Mouse (Mus musculus) liver, embryonic 11.5 days (tissue): ENCODE data around the gene Mbd3l2. TPM values are rescaled to one million over a fixed set of nuclear protein-coding genes. Genes with fewer than 3 reads are reported as not detected.
"Not testable (repeated sequence)": the region's sequence is repeated elsewhere in the genome, so short reads cannot be mapped to it uniquely, and the experiment has no call there.

Experiments used
- ATAC-seq: fragments of 200-750 bp; cut with Nextera tagmentation; replicated peaks from 2 replicates; pipeline ENCODE4 v1.8.0; 2017; ENCODE audit warnings: moderate number of reproducible peaks, mild to moderate bottlenecking, moderate TSS enrichment, moderate library complexity; ENCODE audit not compliant: low FRiP score
- DNase-seq: peaks from one replicate; pipeline ENCODE4 v3.0.0-alpha.2; 2017; ENCODE audit warnings: low spot score
- H3K27ac ChIP-seq: fragments of 300-500 bp; sonication (generic); 2 replicates; pipeline ENCODE4 v1.5.1; 2014; ENCODE audit warnings: mild to moderate bottlenecking, low read depth, low read length, control low read depth
- H3K27me3 ChIP-seq: fragments of 300-500 bp; sonication (generic); replicated peaks from 2 replicates; pipeline ENCODE4 v1.6.1; 2014; ENCODE audit warnings: low read length, mixed read lengths; ENCODE audit not compliant: control insufficient read depth, insufficient read depth
- H3K36me3 ChIP-seq: fragments of 300-500 bp; sonication (generic); 2 replicates; pipeline ENCODE4 v1.6.1; 2014; ENCODE audit warnings: mild to moderate bottlenecking, low read length, moderate library complexity, mixed read lengths; ENCODE audit not compliant: control insufficient read depth, insufficient read depth
- H3K4me1 ChIP-seq: fragments of 300-500 bp; sonication (generic); replicated peaks from 2 replicates; pipeline ENCODE4 v1.6.1; 2014; ENCODE audit warnings: low read length, mixed read lengths; ENCODE audit not compliant: control insufficient read depth, insufficient read depth
- H3K4me2 ChIP-seq: fragments of 300-500 bp; sonication (generic); 2 replicates; pipeline ENCODE4 v1.6.1; 2014; ENCODE audit warnings: mild to moderate bottlenecking, control low read depth, moderate library complexity
- H3K4me3 ChIP-seq: fragments of 300-500 bp; sonication (generic); 2 replicates; pipeline ENCODE4 v1.5.1; 2014; ENCODE audit warnings: low read depth, low read length, control low read depth
- H3K9ac ChIP-seq: fragments of 300-500 bp; sonication (generic); 2 replicates; pipeline ENCODE4 v1.6.1; 2014; ENCODE audit warnings: low read depth, low read length, control low read depth
- H3K9me3 ChIP-seq: fragments of 300-500 bp; sonication (generic); 2 replicates; pipeline ENCODE4 v1.6.1; 2016; ENCODE audit warnings: low read length, inconsistent platforms, mixed read lengths; ENCODE audit not compliant: control insufficient read depth
- WGBS: fragments of 180-500 bp; shearing (Covaris S2); extraction: QIAGEN DNeasy Blood & Tissue Kit; methylation state at CpG from one replicate; pipeline ENCODE4 v1.1.7; 2014; 5-methylcytosine and 5-hydroxymethylcytosine counted together
- polyA plus RNA-seq: library from polyadenylated mRNA; unstranded; fragments of >200 nt; fragmentation: Nextera tagmentation; extraction: Ambion mirVana; gene quantifications from 2 replicates; pipeline ENCODE4 v1.2.1, GENCODE M21; 2014

Mbd3l2 gene
- not detected in 2 replicates for polyA plus RNA-seq

DNA sequence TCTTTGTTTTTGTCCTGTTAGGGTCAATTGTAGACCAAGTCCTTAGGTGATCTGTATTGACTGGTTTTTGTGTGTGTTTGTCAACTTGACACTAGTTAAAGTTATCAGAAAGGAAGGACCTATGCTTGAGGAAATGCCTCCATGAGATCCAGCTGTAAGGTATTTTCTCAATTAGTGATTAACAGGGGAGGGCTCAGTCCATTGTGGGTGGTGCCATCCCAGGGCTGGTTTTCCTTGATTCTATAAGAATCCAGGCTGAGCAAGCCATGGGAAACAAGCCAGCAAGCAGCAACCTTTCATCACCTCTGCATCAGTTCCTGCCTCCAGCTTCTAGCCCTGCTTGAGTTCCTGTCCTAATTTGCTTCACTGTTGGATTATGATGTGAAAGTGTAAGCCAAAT lies at the start of gene Mbd3l2:
Mbd3l2 (plus strand) TSS at position 301 of the 400 bp plus-strand sequence.
- Histone ChIP-seq H3K9me3 (no peaks in the 10 kb centered on the region), H3K27ac (no peak within 1 kb of the TSS), H3K9ac (no peak within 1 kb of the TSS), H3K36me3 (no peaks in the 10 kb centered on the region), H3K4me1 (no peaks in the 10 kb centered on the region), H3K4me2 (no peak within 1 kb of the TSS), H3K4me3 (no peak within 1 kb of the TSS), H3K27me3 (no peaks in the 10 kb centered on the region)
- ATAC-seq (no peak), DNase-seq (no peak)

DNA sequence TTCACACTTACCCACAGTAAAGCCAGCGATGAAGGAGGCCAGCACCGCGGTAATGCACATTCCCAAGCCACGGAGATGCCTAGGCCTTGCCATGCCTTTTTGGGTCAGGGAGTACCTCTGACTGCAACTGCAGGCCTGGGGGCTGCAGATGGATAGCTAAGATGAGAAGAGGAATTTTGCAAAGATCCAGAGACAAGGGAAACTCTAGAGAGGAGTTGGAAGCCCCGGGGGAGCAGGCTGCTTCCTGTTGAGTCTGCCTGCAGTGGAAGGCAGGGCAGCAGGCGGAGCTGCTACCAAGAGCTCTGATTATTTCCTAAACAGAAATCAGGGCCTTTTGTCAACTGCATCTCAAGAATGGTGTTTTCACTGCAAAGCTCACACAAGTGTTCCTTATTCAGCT lies 44.7 kb upstream of the Mbd3l2 start:
- DNase-seq (no peak), ATAC-seq (no peak)
- Histone ChIP-seq H3K4me1 (no peaks in the 10 kb centered on the region), H3K27ac (no peak overlapping the region), H3K27me3 (no peaks in the 10 kb centered on the region), H3K9ac (no peak overlapping the region), H3K4me3 (no peak overlapping the region), H3K36me3 (no peaks in the 10 kb centered on the region), H3K9me3 (no peaks in the 10 kb centered on the region), H3K4me2 (no peak overlapping the region)
- 20% methylated on average over 6 of the region's 6 CpGs for WGBS

DNA sequence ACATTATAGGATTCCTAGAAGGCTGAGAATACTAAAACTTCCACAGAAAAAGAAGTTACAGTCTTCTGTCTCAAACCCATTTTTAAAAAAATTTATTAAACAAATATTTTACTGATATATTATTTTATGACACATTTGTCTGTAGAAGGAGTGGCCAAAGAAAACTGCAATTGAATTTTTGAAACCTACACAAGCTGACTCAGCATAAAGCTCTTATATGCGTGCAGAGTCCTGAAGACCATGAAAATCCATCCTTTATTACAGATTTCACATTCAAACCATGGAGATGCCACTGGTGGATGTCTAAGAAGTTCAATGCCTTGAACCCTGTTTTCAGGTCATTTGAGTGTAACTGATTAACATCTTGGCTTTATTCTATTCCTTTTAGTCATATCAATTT lies 30.8 kb upstream of the Mbd3l2 start:
- Histone ChIP-seq H3K4me2 (no peak overlapping the region), H3K36me3 (no peaks in the 10 kb centered on the region), H3K9ac (no peak overlapping the region), H3K9me3 (no peaks in the 10 kb centered on the region), H3K27me3 (no peaks in the 10 kb centered on the region), H3K4me1 (no peaks in the 10 kb centered on the region), H3K4me3 (no peak overlapping the region), H3K27ac (no peak overlapping the region)
- ATAC-seq (no peak), DNase-seq (no peak)
- WGBS, result 68% methylated on average over 1 of the region's 1 CpGs

DNA sequence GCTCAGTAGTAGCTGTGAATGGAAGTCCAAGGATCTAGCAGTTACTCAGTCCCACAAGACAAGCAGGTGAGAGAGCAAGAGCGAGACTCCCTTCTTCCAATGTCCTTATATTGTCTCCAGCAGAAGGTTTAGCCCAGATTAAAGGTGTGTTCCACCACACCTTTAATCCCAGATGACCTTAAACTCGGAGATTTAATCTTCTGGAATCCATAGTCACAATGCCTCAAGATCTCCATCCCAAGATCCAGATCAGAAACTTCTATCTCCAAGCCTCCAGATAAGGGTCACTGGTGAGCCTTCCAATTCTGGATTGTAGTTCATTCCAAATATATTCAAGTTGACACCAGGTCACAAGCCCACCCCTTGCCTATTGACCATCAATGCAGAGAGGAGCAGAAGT lies 27.6 kb upstream of the Mbd3l2 start, which contains the start of gene Naalad2:
Naalad2 (minus strand) TSS at position 101 of the 400 bp plus-strand sequence.
- H3K4me1 ChIP-seq, H3K4me2 ChIP-seq, H3K9ac ChIP-seq, H3K27ac ChIP-seq, H3K4me3 ChIP-seq, ATAC-seq, H3K27me3 ChIP-seq, DNase-seq, H3K9me3 ChIP-seq, H3K36me3 ChIP-seq: not testable (repeated sequence)
- 62% methylated on average over 2 of the region's 2 CpGs for WGBS

DNA sequence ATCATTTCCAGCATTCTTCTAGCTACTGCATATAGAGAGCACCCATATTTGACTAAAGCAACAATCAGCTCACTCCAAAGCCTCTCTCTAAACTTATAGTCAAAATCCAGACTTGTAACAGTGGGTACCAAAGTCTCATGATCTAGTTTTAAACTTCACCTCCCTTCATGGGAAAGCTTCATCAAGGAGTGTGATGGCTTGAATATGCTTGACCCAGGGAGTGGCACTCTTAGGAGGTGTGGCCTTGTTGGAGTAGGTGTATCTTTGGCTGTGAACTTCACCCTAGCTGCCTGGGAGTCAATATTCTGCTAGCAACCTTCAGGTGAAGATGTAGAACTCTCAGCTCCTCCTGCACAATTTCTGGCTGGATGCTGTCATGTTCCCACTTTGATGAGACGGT lies 26.3 kb upstream of the Mbd3l2 start, which contains the start of gene Ubtfl1:
Ubtfl1 (plus strand) TSS at position 301 of the 400 bp plus-strand sequence.
- no peak within 1 kb of the TSS for H3K9ac ChIP-seq
- H3K4me1 ChIP-seq, result no peaks in the 10 kb centered on the region
- H3K9me3 ChIP-seq, result no peaks in the 10 kb centered on the region
- no peaks in the 10 kb centered on the region for H3K27me3 ChIP-seq
- H3K36me3 ChIP-seq, result no peaks in the 10 kb centered on the region
- WGBS, result 67% methylated on average over 1 of the region's 1 CpGs
- DNase-seq (no peak), ATAC-seq (no peak)
- H3K4me2 ChIP-seq, result no peak within 1 kb of the TSS
- H3K4me3 ChIP-seq, result no peak within 1 kb of the TSS
- no peak within 1 kb of the TSS for H3K27ac ChIP-seq

DNA sequence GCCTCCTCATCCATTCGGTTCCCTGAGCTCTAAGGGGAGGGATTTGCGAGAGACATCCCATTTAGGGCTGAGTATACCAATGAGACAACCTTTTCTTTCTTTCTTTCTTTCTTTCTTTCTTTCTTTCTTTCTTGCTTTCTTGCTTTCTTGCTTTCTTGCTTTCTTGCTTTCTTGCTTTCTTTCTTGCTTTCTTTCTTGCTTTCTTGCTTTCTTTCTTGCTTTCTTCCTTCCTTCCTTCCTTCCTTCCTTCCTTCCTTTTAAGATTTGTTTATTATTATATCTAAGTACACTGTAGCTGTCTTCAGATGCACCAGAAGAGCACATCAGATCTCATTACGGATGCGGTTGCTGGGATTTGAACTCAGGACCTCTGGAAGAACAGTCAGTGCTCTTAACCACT lies 18.1 kb upstream of the Mbd3l2 start:
- not testable (repeated sequence) for DNase-seq, H3K4me2 ChIP-seq, H3K27ac ChIP-seq, ATAC-seq, H3K27me3 ChIP-seq, H3K36me3 ChIP-seq, H3K4me3 ChIP-seq, H3K9me3 ChIP-seq, H3K9ac ChIP-seq, H3K4me1 ChIP-seq
- 81% methylated on average over 4 of the region's 4 CpGs for WGBS

DNA sequence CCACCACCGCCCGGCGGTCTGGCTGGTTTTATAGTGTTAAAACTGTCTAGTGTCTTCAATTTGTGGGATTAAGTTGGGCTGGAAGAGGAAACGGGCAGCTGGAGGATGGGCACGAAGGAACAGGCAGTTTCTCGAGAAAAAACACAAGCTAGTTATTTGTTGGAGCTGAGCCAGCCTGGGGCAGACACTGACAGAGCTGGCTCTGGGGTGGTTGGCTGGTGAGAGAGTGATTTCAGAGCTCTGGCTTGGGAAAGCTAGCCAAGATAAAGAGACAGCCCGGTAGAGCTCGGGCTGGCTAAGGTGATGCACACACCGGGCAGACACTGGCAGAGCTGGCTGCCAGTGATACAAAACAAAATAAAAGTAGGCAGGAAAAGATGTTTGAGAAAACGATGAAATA lies 1.2 kb downstream of the Mbd3l2 start:
- Histone ChIP-seq H3K9me3 (no peaks in the 10 kb centered on the region), H3K4me2 (no peak overlapping the region), H3K36me3 (no peaks in the 10 kb centered on the region), H3K27ac (no peak overlapping the region), H3K4me1 (no peaks in the 10 kb centered on the region), H3K9ac (no peak overlapping the region), H3K4me3 (no peak overlapping the region), H3K27me3 (no peaks in the 10 kb centered on the region)
- WGBS, result 73% methylated on average over 10 of the region's 10 CpGs
- DNase-seq, result no peak
- ATAC-seq, result no peak

DNA sequence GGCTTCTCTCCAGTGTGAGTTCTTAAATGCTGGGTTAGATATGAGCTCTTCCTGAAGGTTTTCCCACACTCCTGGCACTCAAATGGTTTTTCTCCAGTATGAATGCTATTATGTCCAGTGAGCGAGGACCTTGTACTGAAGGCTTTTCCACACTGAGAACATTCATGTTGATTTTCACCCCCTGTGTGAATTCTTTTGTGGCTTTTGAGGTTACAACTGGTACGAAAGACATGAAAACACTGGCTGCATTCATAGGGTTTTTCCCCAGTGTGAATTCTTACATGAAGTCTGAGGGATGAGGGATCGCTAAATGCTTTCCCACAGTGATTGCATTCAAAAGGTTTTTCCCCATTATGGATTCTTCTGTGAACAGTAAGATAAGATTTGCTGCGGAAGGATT lies 26.1 kb downstream of the Mbd3l2 start:
- H3K4me3 ChIP-seq, result no peak overlapping the region
- no peaks in the 10 kb centered on the region for H3K27me3 ChIP-seq
- ATAC-seq (no peak), DNase-seq (no peak)
- H3K36me3 ChIP-seq, result peaks cover 6% of the 10 kb centered on the region; the same call in 1 of the 2 replicates
- no peak overlapping the region for H3K27ac ChIP-seq
- WGBS, result 83% methylated on average over 4 of the region's 4 CpGs
- no peaks in the 10 kb centered on the region for H3K4me1 ChIP-seq
- H3K9ac ChIP-seq, result no peak overlapping the region
- peaks cover 4% of the 10 kb centered on the region; the same call in 1 of the 2 replicates for H3K9me3 ChIP-seq
- no peak overlapping the region for H3K4me2 ChIP-seq

DNA sequence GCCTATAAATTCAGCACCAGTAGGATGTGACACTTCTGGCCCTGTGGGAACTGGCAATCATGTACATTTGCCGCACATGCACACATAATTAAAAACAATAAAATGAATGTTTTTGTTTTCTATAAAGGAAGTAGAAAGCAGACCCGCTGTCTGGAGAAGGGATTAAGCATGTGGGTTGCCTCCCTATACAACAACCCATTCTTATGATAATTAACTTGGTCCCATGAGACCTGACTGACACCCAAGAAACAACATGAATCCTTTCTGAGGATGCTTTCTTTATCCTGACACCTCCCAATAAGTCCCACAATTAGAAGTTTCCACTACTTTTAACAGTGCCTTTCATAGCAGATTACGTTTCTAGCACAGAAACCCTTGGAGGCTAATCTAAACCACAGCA lies 36.9 kb downstream of the Mbd3l2 start:
- no peak for ATAC-seq
- Histone ChIP-seq H3K9ac (no peak overlapping the region), H3K4me2 (no peak overlapping the region), H3K4me3 (no peak overlapping the region), H3K27ac (no peak overlapping the region), H3K36me3 (no peaks in the 10 kb centered on the region), H3K9me3 (no peaks in the 10 kb centered on the region; the same call in 1 of the 2 replicates), H3K27me3 (no peaks in the 10 kb centered on the region), H3K4me1 (no peaks in the 10 kb centered on the region)
- no peak for DNase-seq
- 77% methylated on average over 3 of the region's 3 CpGs for WGBS
